Mouse (Mus musculus): ENCODE results near the gene Smurf1.

- TF ChIP-seq POLR2A (IDR thresholded peaks at IDR 0.05; ENCODE audit: low read depth, low read length) = no peak
- TF ChIP-seq CTCF (IDR thresholded peaks at IDR 0.05; ENCODE audit: extremely low read depth, insufficient read length, insufficient replicate concordance, low read depth, low read length) = no peak
Observed at GRCm38 (mm10) chr5:144872867-144873266, 92.8 kb downstream of the Smurf1 start.
